Mouse (Mus musculus) MEL (cell line): Measurements from ENCODE around the gene Adamts10. TPM values are rescaled to one million over a fixed set of nuclear protein-coding genes. Genes with fewer than 3 reads are reported as not detected.

Experiments used
- DNase-seq: peaks from one replicate; pipeline ENCODE4 v3.0.0; 2011; ENCODE audit warnings: low read depth, low spot score
- H3K27ac ChIP-seq: 2 replicates; pipeline ENCODE4 v1.5.1; 2012; ENCODE audit warnings: low read depth, mild to moderate bottlenecking, control low read depth, low read length, moderate library complexity; ENCODE audit not compliant: control insufficient read depth
- H3K27me3 ChIP-seq, 2 experiments: fragments of 150-350 bp in 1 of 2; sonication (generic) in 1 of 2; 2 replicates each; pipeline ENCODE4 v1.6.1; 2012; ENCODE audit warnings: low read length in 2 of 2, mild to moderate bottlenecking in 2 of 2, improper control_type of control experiment in 1 of 2, moderate library complexity in 1 of 2; ENCODE audit not compliant: insufficient read depth in 2 of 2, control insufficient read depth in 1 of 2
- H3K36me3 ChIP-seq, 2 experiments: 2 replicates each; pipeline ENCODE4 v1.6.1; 2012 to 2014; ENCODE audit warnings: low read length in 2 of 2, improper control_type of control experiment in 1 of 2, inconsistent platforms in 1 of 2, mild to moderate bottlenecking in 1 of 2; ENCODE audit not compliant: insufficient read depth in 2 of 2, control insufficient read depth in 1 of 2
- H3K4me1 ChIP-seq, 2 experiments: fragments of 150-350 bp in 1 of 2; sonication (generic) in 1 of 2; 2 replicates each; pipeline ENCODE4 v1.6.1; 2012; ENCODE audit warnings: low read length in 2 of 2, improper control_type of control experiment in 1 of 2, mild to moderate bottlenecking in 1 of 2; ENCODE audit not compliant: insufficient read depth in 2 of 2, control insufficient read depth in 1 of 2
- H3K4me3 ChIP-seq, 2 experiments: fragments of 150-350 bp in 1 of 2; sonication (generic) in 1 of 2; 2 replicates each; pipeline ENCODE4 v1.5.1; 2012; ENCODE audit warnings: low read depth in 2 of 2, low read length in 2 of 2, mild to moderate bottlenecking in 2 of 2, moderate library complexity in 2 of 2, control low read depth in 1 of 2, improper control_type of control experiment in 1 of 2; ENCODE audit not compliant: control insufficient read depth in 1 of 2, insufficient read depth in 1 of 2
- H3K79me2 ChIP-seq: 2 replicates; pipeline ENCODE4 v1.6.1; 2012; ENCODE audit warnings: mild to moderate bottlenecking, low read length, moderate library complexity; ENCODE audit not compliant: control insufficient read depth, poor library complexity, insufficient read depth
- H3K9ac ChIP-seq: 2 replicates; pipeline ENCODE4 v1.6.1; 2012; ENCODE audit warnings: low read depth, mild to moderate bottlenecking, control low read depth, low read length, moderate library complexity; ENCODE audit not compliant: control insufficient read depth, poor library complexity, severe bottlenecking
- H3K9me3 ChIP-seq: fragments of 150-350 bp; sonication (generic); replicated peaks from 2 replicates; pipeline ENCODE4 v1.6.1; 2012; ENCODE audit warnings: mild to moderate bottlenecking, low read length, improper control_type of control experiment, moderate library complexity; ENCODE audit not compliant: insufficient read depth
- BHLHE40 ChIP-seq: IDR thresholded peaks from 2 replicates; pipeline ENCODE4 v1.6.1; 2012; ENCODE audit warnings: low read depth, mild to moderate bottlenecking, inconsistent platforms, low read length, improper control_type of control experiment, borderline replicate concordance
- CHD2 ChIP-seq: IDR thresholded peaks from 2 replicates; pipeline ENCODE4 v1.6.1; 2011; ENCODE audit warnings: low read length, improper control_type of control experiment
- CTCF ChIP-seq, 3 experiments: IDR thresholded peaks in 2 of 3; conservative IDR thresholded peaks in 1 of 3; 2 replicates each; pipeline ENCODE4 v1.5.1; 2011 to 2012; ENCODE audit warnings: low read length in 3 of 3, low read depth in 2 of 3, mild to moderate bottlenecking in 2 of 3, improper control_type of control experiment in 1 of 3, inconsistent platforms in 1 of 3, mixed read lengths in 1 of 3, moderate library complexity in 1 of 3; ENCODE audit not compliant: control insufficient read depth in 1 of 3, insufficient read depth in 1 of 3, poor library complexity in 1 of 3, severe bottlenecking in 1 of 3
- ELF1 ChIP-seq: IDR thresholded peaks from 2 replicates; pipeline ENCODE4 v1.6.1; 2014; ENCODE audit warnings: low read depth, mild to moderate bottlenecking, inconsistent platforms, low read length, improper control_type of control experiment, moderate library complexity
- GATA1 ChIP-seq: IDR thresholded peaks from 2 replicates; pipeline ENCODE4 v1.6.1; 2011; ENCODE audit warnings: low read depth, low read length, improper control_type of control experiment
- JUND ChIP-seq: IDR thresholded peaks from 2 replicates; pipeline ENCODE4 v1.6.1; 2011; ENCODE audit warnings: low read depth, mild to moderate bottlenecking, improper control_type of control experiment, low read length
- KAT2A ChIP-seq: conservative IDR thresholded peaks from 2 replicates; pipeline ENCODE4 v1.6.1; 2012; ENCODE audit warnings: low read depth, low read length, improper control_type of control experiment, inconsistent platforms
- MAFK ChIP-seq: IDR thresholded peaks from 2 replicates; pipeline ENCODE4 v1.6.1; 2011; ENCODE audit warnings: low read depth, mild to moderate bottlenecking, low read length, improper control_type of control experiment, borderline replicate concordance
- MAZ ChIP-seq: IDR thresholded peaks from 2 replicates; pipeline ENCODE4 v1.6.1; 2012; ENCODE audit warnings: low read depth, mild to moderate bottlenecking, inconsistent platforms, low read length, improper control_type of control experiment
- NELFE ChIP-seq: IDR thresholded peaks from 2 replicates; pipeline ENCODE4 v1.6.1; 2011; ENCODE audit warnings: low read depth, low read length, improper control_type of control experiment
- POLR2A ChIP-seq, 2 experiments: IDR thresholded peaks; 2 replicates each; pipeline ENCODE4 v1.6.1; 2011 to 2012; ENCODE audit warnings: low read length in 2 of 2, mild to moderate bottlenecking in 2 of 2, control low read depth in 1 of 2, improper control_type of control experiment in 1 of 2, low read depth in 1 of 2, moderate library complexity in 1 of 2; ENCODE audit not compliant: control insufficient read depth in 1 of 2, insufficient read depth in 1 of 2, poor library complexity in 1 of 2
- RAD21 ChIP-seq: IDR thresholded peaks from 2 replicates; pipeline ENCODE4 v1.6.1; 2011; ENCODE audit warnings: mild to moderate bottlenecking, low read depth, low read length, improper control_type of control experiment
- RCOR1 ChIP-seq: IDR thresholded peaks from 2 replicates; pipeline ENCODE4 v1.6.1; 2012; ENCODE audit warnings: low read depth, mild to moderate bottlenecking, inconsistent platforms, low read length, improper control_type of control experiment
- SMC3 ChIP-seq: IDR thresholded peaks from 2 replicates; pipeline ENCODE4 v1.6.1; 2011; ENCODE audit warnings: low read depth, low read length, improper control_type of control experiment
- USF1 ChIP-seq: IDR thresholded peaks from 2 replicates; pipeline ENCODE4 v1.6.1; 2014; ENCODE audit warnings: low read depth, mild to moderate bottlenecking, inconsistent platforms, low read length, improper control_type of control experiment, moderate library complexity
- ZC3H11A ChIP-seq: IDR thresholded peaks from 2 replicates; pipeline ENCODE4 v1.6.1; 2012; ENCODE audit warnings: low read depth, mild to moderate bottlenecking, inconsistent platforms, low read length, improper control_type of control experiment
- ZKSCAN1 ChIP-seq: IDR thresholded peaks from 2 replicates; pipeline ENCODE4 v1.6.1; 2012; ENCODE audit warnings: low read depth, mild to moderate bottlenecking, inconsistent platforms, low read length, improper control_type of control experiment, moderate library complexity
- ZMIZ1 ChIP-seq: IDR thresholded peaks from 2 replicates; pipeline ENCODE4 v1.6.1; 2012; ENCODE audit warnings: low read depth, mild to moderate bottlenecking, inconsistent platforms, low read length, improper control_type of control experiment, moderate library complexity
- ZNF384 ChIP-seq: IDR thresholded peaks from 2 replicates; pipeline ENCODE4 v1.6.1; 2012; ENCODE audit warnings: low read depth, mild to moderate bottlenecking, inconsistent platforms, low read length, improper control_type of control experiment
- polyA plus RNA-seq, 2 experiments: library from polyadenylated mRNA; stranded (reverse) in 1 of 2; unstranded in 1 of 2; fragments of >175 nt in 1 of 2; fragments of >200 nt in 1 of 2; gene quantifications; 2 replicates each; pipeline versions ENCODE4 v1.2.1 to v1.2.4; 2012; ENCODE audit warnings: low replicate concordance in 2 of 2, low read depth in 1 of 2; ENCODE audit not compliant: insufficient read length in 2 of 2, insufficient read depth in 1 of 2, missing spikeins in 1 of 2
- total RNA-seq: library from RNA; depleted of rRNA; stranded (reverse); fragments of 300-350 nt; gene quantifications from 2 replicates; pipeline ENCODE4 v1.2.3, GENCODE M21; 2012

The Adamts10 gene
- total and polyA plus RNA-seq, 3 experiments: 11.3 to 21.0 TPM; not detected in 1

- H3K79me2 ChIP-seq: no peaks in the 10 kb centered on the region
- no peak overlapping the region for H3K27ac ChIP-seq
- peak; percentile 42 for DNase-seq
- no peaks in the 10 kb centered on the region for H3K9me3 ChIP-seq
- no peak for TF ChIP-seq RCOR1
- TF ChIP-seq SMC3: peak; percentile 51
- TF ChIP-seq CTCF (IDR thresholded peaks at IDR 0.05 in 2 of 3, conservative IDR thresholded peaks at IDR 0.05 in 1 of 3; ENCODE audit: control insufficient read depth in 1 of 3, insufficient read depth in 1 of 3, low read depth in 2 of 3, low read length in 3 of 3, poor library complexity in 1 of 3, severe bottlenecking in 1 of 3): peak; percentile 22 to 63 (median 59); a peak in 4 of 6 replicates
- TF ChIP-seq ZMIZ1: no peak
- TF ChIP-seq RAD21: peak; percentile 31
- no peak for TF ChIP-seq MAFK
- 0 out of 2 replicates have a peak, but pooled peaks have one; percentile 15 for TF ChIP-seq ZC3H11A
- TF ChIP-seq ZNF384: no peak
- TF ChIP-seq, all 39 proteins: peak for 4
- Histone ChIP-seq H3K27me3 (no peaks in the 10 kb centered on the region), H3K4me1 (peaks cover 0 to 19% of the 10 kb centered on the region in 2 experiments; a peak in 3 of 4 replicates), H3K4me3 (no peak overlapping the region), H3K36me3 (peaks cover 0 to 11% of the 10 kb centered on the region in 2 experiments; a peak in 2 of 4 replicates), H3K9ac (no peak overlapping the region)
Observed at GRCm38 (mm10) chr17:33552964-33553363, 29.0 kb downstream of the Adamts10 start.

GRCm38 (mm10) chr17:33554536-33554935 is 30.5 kb downstream of the Adamts10 start:
- TF ChIP-seq CHD2: no peak
- TF ChIP-seq NELFE: no peak
- TF ChIP-seq GATA1: no peak
- no peak for TF ChIP-seq ZKSCAN1
- TF ChIP-seq RCOR1: peak; percentile 85
- TF ChIP-seq, all 39 proteins: peak for 1
- H3K4me1 ChIP-seq: peaks cover 0 to 19% of the 10 kb centered on the region in 2 experiments; a peak in 3 of 4 replicates
- H3K9me3 ChIP-seq: no peaks in the 10 kb centered on the region
- H3K4me3 ChIP-seq: no peak overlapping the region
- H3K27ac ChIP-seq: no peak overlapping the region
- peak; percentile 50 for DNase-seq
- peaks cover 0 to 11% of the 10 kb centered on the region in 2 experiments; a peak in 2 of 4 replicates for H3K36me3 ChIP-seq
- no peak overlapping the region for H3K9ac ChIP-seq
- H3K27me3 ChIP-seq: no peaks in the 10 kb centered on the region
- H3K79me2 ChIP-seq: no peaks in the 10 kb centered on the region

GRCm38 (mm10) chr17:33555223-33555855 is 31.3 kb downstream of the Adamts10 start, which contains the start of gene Myo1f:
Gene Myo1f (plus strand): TSS chr17:33555707.
- DNase-seq: peak; percentile 74
- no peaks in the 10 kb centered on the region for H3K9me3 ChIP-seq
- no peak for TF ChIP-seq ZNF384
- TF ChIP-seq POLR2A (IDR thresholded peaks at IDR 0.05; ENCODE audit: control insufficient read depth in 1 of 2, insufficient read depth in 1 of 2, low read depth in 1 of 2, low read length in 2 of 2, poor library complexity in 1 of 2): no peak
- TF ChIP-seq BHLHE40: no peak
- no peak for TF ChIP-seq CTCF (IDR thresholded peaks at IDR 0.05 in 2 of 3, conservative IDR thresholded peaks at IDR 0.05 in 1 of 3; ENCODE audit: control insufficient read depth in 1 of 3, insufficient read depth in 1 of 3, low read depth in 2 of 3, low read length in 3 of 3, poor library complexity in 1 of 3, severe bottlenecking in 1 of 3)
- TF ChIP-seq ELF1: no peak
- 0 out of 2 replicates have a peak, but pooled peaks have one; percentile 12 for TF ChIP-seq USF1
- TF ChIP-seq JUND: no peak
- no peak for TF ChIP-seq KAT2A
- no peak for TF ChIP-seq MAZ
- H3K9ac ChIP-seq: no peak within 1 kb of the TSS
- H3K4me3 ChIP-seq: no peak within 1 kb of the TSS
- H3K27me3 ChIP-seq: no peaks in the 10 kb centered on the region
- H3K27ac ChIP-seq: no peak within 1 kb of the TSS
- peaks cover 0 to 19% of the 10 kb centered on the region in 2 experiments; a peak in 3 of 4 replicates for H3K4me1 ChIP-seq
- H3K79me2 ChIP-seq: no peaks in the 10 kb centered on the region
- peaks cover 0 to 11% of the 10 kb centered on the region in 2 experiments; a peak in 2 of 4 replicates for H3K36me3 ChIP-seq
